Mouse (Mus musculus) liver, postnatal 0 days (tissue): ENCODE measurements around the gene Foxp4. TPM values are rescaled to one million over a fixed set of nuclear protein-coding genes. Genes with fewer than 3 reads are reported as not detected.
A peak's percentile ranks its signal among the peaks of the same experiment; 100 is the strongest.

Experiments
- ATAC-seq: fragments of 200-750 bp; cut with Nextera tagmentation; 2 replicates; pipeline ENCODE4 v1.8.0; 2017; ENCODE audit warnings: mild to moderate bottlenecking, moderate library complexity
- DNase-seq: peaks from one replicate; pipeline ENCODE4 v3.0.0-alpha.2; 2016
- H3K27ac ChIP-seq: fragments of 300-500 bp; sonication (generic); 2 replicates; pipeline ENCODE4 v1.5.1; 2014; ENCODE audit warnings: antibody characterized with exemption, moderate library complexity, mild to moderate bottlenecking, low read depth
- H3K27me3 ChIP-seq: fragments of 300-500 bp; sonication (generic); 2 replicates; pipeline ENCODE4 v1.6.1; 2014; ENCODE audit warnings: low read length, control low read depth, mixed read lengths; ENCODE audit not compliant: insufficient read depth
- H3K36me3 ChIP-seq: fragments of 300-500 bp; sonication (generic); replicated peaks from 2 replicates; pipeline ENCODE4 v1.6.1; 2014; ENCODE audit warnings: mild to moderate bottlenecking, control low read depth, low read length, moderate library complexity, mixed read lengths; ENCODE audit not compliant: insufficient read depth
- H3K4me1 ChIP-seq: fragments of 300-500 bp; sonication (generic); 2 replicates; pipeline ENCODE4 v1.6.1; 2014; ENCODE audit warnings: antibody characterized with exemption, mild to moderate bottlenecking, control low read depth; ENCODE audit not compliant: insufficient read depth
- H3K4me2 ChIP-seq: fragments of 300-500 bp; sonication (generic); 2 replicates; pipeline ENCODE4 v1.6.1; 2014; ENCODE audit warnings: low read depth, mild to moderate bottlenecking, low read length, moderate library complexity, mixed read lengths
- H3K4me3 ChIP-seq: fragments of 300-500 bp; sonication (generic); 2 replicates; pipeline ENCODE4 v1.5.1; 2014; ENCODE audit warnings: low read depth, low read length
- H3K9ac ChIP-seq: fragments of 300-500 bp; sonication (generic); replicated peaks from 2 replicates; pipeline ENCODE4 v1.6.1; 2014; ENCODE audit warnings: mild to moderate bottlenecking, moderate library complexity
- H3K9me3 ChIP-seq: fragments of 300-500 bp; sonication (generic); 2 replicates; pipeline ENCODE4 v1.6.1; 2016; ENCODE audit warnings: mild to moderate bottlenecking, control low read depth, low read length, mixed read lengths
- CTCF ChIP-seq: sonication (generic); IDR thresholded peaks from 2 replicates; pipeline ENCODE4 v1.5.1; 2016; ENCODE audit warnings: antibody characterized with exemption, low read depth
- EP300 ChIP-seq: IDR thresholded peaks from 2 replicates; pipeline ENCODE4 v1.6.1; 2016; ENCODE audit warnings: antibody characterized with exemption, low read depth, mild to moderate bottlenecking
- WGBS: fragments of 180-500 bp; shearing (Covaris S2); extraction: QIAGEN DNeasy Blood & Tissue Kit; methylation state at CpG from one replicate; pipeline ENCODE4 v1.1.7; 2014; ENCODE audit not compliant: insufficient replicate concordance; 5-methylcytosine and 5-hydroxymethylcytosine counted together
- polyA plus RNA-seq: library from polyadenylated mRNA; unstranded; fragments of >200 nt; fragmentation: Nextera tagmentation; extraction: Ambion mirVana; gene quantifications from 2 replicates; pipeline ENCODE4 v1.2.1, GENCODE M21; 2015

Gene Foxp4
- polyA plus RNA-seq, 1 experiment from 2014 or later, result 6.2 TPM

- no peak overlapping the region for H3K4me3 ChIP-seq
- H3K9ac ChIP-seq, result no peak overlapping the region
- ATAC-seq (no peak), DNase-seq (no peak)
- H3K9me3 ChIP-seq, result no peaks in the 10 kb centered on the region
- 48% methylated on average over 5 of the region's 5 CpGs for WGBS
- H3K27ac ChIP-seq, result no peak overlapping the region
- no peaks in the 10 kb centered on the region; the same call in 1 of the 2 replicates for H3K4me1 ChIP-seq
- TF ChIP-seq CTCF (no peak), EP300 (no peak)
- no peaks in the 10 kb centered on the region for H3K36me3 ChIP-seq
- no peak overlapping the region for H3K4me2 ChIP-seq
- no peaks in the 10 kb centered on the region for H3K27me3 ChIP-seq
Measured at GRCm38 (mm10) chr17:47948753-47949152, 24.3 kb upstream of the Foxp4 start.

DNA sequence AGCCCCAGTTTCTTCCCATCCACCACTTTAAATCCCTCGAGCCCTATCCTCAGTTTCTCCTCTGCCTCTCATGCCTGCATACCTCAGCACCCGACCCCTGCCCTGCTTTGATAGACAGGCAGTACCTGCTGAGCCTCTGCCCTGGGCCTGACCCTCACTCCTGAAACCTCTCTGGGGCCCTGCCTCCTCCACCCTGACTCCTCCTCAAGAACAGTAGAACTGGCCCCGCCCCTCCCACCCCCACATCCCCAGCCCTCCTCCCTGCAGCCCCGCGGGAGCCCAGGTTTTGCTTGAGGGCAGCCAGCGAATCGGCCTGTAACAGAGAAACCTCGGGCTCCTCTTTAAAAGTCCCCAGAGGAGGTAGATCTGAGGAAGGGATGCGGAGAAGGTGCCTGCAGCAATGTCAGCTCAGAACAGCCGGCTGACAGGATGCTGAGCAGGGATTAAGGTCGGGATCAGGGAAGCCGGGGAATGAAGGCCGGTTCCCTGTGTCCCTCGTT is 22.5 kb upstream of the Foxp4 start:
- 22% methylated on average over 14 of the region's 14 CpGs for WGBS
- Histone ChIP-seq H3K9me3 (no peaks in the 10 kb centered on the region), H3K4me2 (no peak overlapping the region), H3K27me3 (no peaks in the 10 kb centered on the region), H3K27ac (no peak overlapping the region), H3K9ac (no peak overlapping the region; the same call in 1 of the 2 replicates), H3K4me3 (no peak overlapping the region), H3K36me3 (no peaks in the 10 kb centered on the region), H3K4me1 (peaks cover 9% of the 10 kb centered on the region)
- TF ChIP-seq EP300 (no peak), CTCF (no peak)
- DNase-seq, result peak; percentile 42
- ATAC-seq, result 0 out of 2 replicates have a peak, but pooled peaks have one; percentile 27

DNA sequence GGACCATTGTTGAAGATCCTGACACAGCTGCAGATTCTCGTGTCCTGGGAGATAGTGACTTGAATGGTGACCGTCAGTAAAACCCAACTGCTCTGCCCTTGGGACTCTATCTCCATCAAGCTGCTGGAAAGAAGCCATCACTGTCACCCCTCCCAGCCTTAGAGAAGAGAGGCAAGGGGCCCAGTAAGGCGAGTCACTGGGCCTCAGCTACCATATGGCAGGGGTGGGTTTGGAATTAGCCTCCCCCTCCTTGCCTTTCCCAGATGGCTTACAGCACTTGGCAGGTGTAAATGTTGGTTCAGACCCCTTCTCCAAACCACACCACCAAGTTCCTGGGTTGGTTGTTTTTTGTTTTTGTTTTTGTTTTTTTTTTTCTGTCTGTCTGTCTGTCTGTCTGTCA is 21.7 kb upstream of the Foxp4 start:
- no peaks in the 10 kb centered on the region for H3K9me3 ChIP-seq
- H3K4me3 ChIP-seq, result no peak overlapping the region
- peaks cover 12% of the 10 kb centered on the region for H3K4me1 ChIP-seq
- H3K4me2 ChIP-seq, result no peak overlapping the region
- 61% methylated on average over 3 of the region's 3 CpGs for WGBS
- H3K27ac ChIP-seq, result no peak overlapping the region
- TF ChIP-seq EP300 (no peak), CTCF (no peak)
- H3K27me3 ChIP-seq, result no peaks in the 10 kb centered on the region
- no peaks in the 10 kb centered on the region for H3K36me3 ChIP-seq
- H3K9ac ChIP-seq, result no peak overlapping the region
- ATAC-seq (no peak), DNase-seq (no peak)

GRCm38 (mm10) chr17:47943103-47943870 is 18.8 kb upstream of the Foxp4 start:
- ATAC-seq (peak; percentile 43), DNase-seq (no peak)
- no peaks in the 10 kb centered on the region for H3K36me3 ChIP-seq
- no peaks in the 10 kb centered on the region for H3K9me3 ChIP-seq
- no peak overlapping the region for H3K27ac ChIP-seq
- TF ChIP-seq CTCF (no peak), EP300 (no peak)
- H3K27me3 ChIP-seq, result no peaks in the 10 kb centered on the region
- H3K4me1 ChIP-seq, result peaks cover 12% of the 10 kb centered on the region
- WGBS, result 32% methylated on average over 9 of the region's 9 CpGs
- no peak overlapping the region for H3K9ac ChIP-seq
- H3K4me3 ChIP-seq, result no peak overlapping the region
- H3K4me2 ChIP-seq, result no peak overlapping the region

DNA sequence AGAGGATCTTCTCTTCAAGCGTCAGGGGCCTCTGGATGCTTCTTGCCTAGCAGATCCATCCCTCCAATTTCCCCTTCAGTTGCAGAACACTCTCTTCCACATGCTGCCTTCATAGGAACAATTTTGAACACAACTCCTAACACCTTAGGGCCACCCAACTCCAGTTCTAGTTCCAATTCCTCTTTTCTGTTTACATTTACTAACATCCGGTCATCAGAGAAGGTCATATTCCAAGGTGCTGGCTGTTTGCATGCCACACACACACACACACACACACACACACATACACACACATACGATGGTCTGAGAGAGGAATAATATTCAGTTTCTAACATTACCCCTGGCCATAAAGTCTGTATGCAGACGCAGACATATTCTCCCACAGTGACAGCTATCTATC is 17.6 kb upstream of the Foxp4 start:
- Histone ChIP-seq H3K9ac (no peak overlapping the region; the same call in 1 of the 2 replicates), H3K27ac (peak overlapping the region; percentile 44; the same call in 1 of the 2 replicates), H3K27me3 (no peaks in the 10 kb centered on the region), H3K4me2 (no peak overlapping the region), H3K9me3 (no peaks in the 10 kb centered on the region), H3K36me3 (no peaks in the 10 kb centered on the region), H3K4me1 (peaks cover 12% of the 10 kb centered on the region), H3K4me3 (no peak overlapping the region)
- 53% methylated on average over 4 of the region's 4 CpGs for WGBS
- ATAC-seq (peak; percentile 70), DNase-seq (no peak)
- TF ChIP-seq EP300 (no peak), CTCF (no peak)

GRCm38 (mm10) chr17:47938839-47939238 is 14.4 kb upstream of the Foxp4 start:
- H3K27ac ChIP-seq, result no peak overlapping the region
- no peak overlapping the region for H3K9ac ChIP-seq
- DNase-seq (no peak), ATAC-seq (no peak)
- H3K27me3 ChIP-seq, result no peaks in the 10 kb centered on the region
- H3K9me3 ChIP-seq, result no peaks in the 10 kb centered on the region
- no peaks in the 10 kb centered on the region for H3K36me3 ChIP-seq
- peaks cover 12% of the 10 kb centered on the region for H3K4me1 ChIP-seq
- no peak overlapping the region for H3K4me3 ChIP-seq
- no peak overlapping the region for H3K4me2 ChIP-seq
- TF ChIP-seq EP300 (no peak), CTCF (no peak)
- 74% methylated on average over 6 of the region's 6 CpGs for WGBS
